Mouse (Mus musculus): ENCODE measurements around the gene Tspan10.

- TF ChIP-seq POLR2A (IDR thresholded peaks at IDR 0.05; ENCODE audit: borderline replicate concordance, low read depth, low read length) (no peak), CTCF (IDR thresholded peaks at IDR 0.05; ENCODE audit: low read depth, low read length) (no peak)
These were observed 15.7 kb upstream of the Tspan10 start for GRCm38 (mm10) chr11:120426727-120427126.
